Mouse (Mus musculus): ENCODE data around the gene Naaladl2. TPM values are rescaled to one million over a fixed set of nuclear protein-coding genes. Genes with fewer than 3 reads are reported as not detected.

Gene Naaladl2
- polyA plus RNA-seq, 1 experiment: 2.2 TPM

DNA sequence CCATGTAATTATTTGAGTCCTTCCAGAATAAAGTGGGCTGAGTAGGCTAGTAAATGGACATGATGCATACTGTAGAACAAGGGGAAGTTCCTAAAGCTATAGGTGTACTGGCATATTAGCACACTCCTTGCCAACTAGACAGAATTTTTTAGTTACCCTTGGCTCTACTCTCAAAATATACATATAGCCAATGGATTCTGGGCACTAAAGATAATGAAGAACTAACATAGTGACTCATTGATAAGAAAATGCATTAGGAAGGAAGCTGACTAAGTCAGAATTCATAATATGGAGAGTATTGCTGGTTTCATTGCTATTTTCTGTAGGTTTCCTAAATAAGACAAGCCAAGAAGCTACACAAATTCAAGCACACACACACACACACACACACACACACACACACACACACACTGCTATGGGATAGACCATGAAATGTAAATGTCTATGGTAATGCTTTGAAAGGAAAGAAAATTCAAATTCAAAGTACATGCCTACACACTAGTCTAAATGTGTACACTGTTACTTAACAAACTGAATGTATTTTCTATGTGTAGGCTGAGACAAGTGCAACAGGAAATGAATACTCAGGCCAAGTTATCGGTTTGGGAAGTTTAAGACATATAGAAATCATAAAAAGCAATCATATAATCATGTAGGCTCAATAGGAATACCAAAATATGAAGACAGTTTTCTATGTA is 356.5 kb downstream of the Naaladl2 start:
- no peak for DNase-seq
- H3K4me1 ChIP-seq (ENCODE audit: control insufficient read depth, insufficient read depth, low read length): no peaks in the 10 kb centered on the region
- 80% methylated on average over 1 of the region's 1 CpGs for WGBS

DNA sequence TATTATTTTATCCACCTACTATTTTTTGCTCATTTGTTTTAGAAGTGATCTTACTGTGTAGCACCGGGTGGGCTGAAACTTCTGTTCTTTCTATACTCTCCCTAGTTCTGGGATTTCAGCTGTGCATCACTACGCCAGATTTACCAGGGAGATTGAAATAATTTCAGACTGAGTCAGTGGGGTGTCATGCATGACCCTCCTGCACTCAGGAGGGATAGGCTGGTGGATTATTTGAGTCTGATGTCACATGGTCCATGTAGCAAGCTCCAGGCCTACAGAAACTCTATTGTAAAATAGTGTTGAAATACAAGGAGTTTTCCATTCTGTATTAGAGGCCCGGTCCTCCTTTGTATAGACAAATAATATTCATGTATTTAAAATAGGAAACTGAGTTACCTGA is 360.0 kb downstream of the Naaladl2 start:
- Histone ChIP-seq H3K27ac (ENCODE audit: insufficient read depth, low read length) (no peak overlapping the region), H3K4me1 (ENCODE audit: control insufficient read depth, insufficient read depth, low read length) (no peaks in the 10 kb centered on the region), H3K4me3 (replicated peaks; ENCODE audit: insufficient read depth, low read depth, low read length) (no peak overlapping the region), H3K27me3 (ENCODE audit: control insufficient read depth, insufficient read depth, low read length) (no peaks in the 10 kb centered on the region)
- WGBS: 91% methylated on average over 3 of the region's 3 CpGs
- DNase-seq: no peak
- no peak for TF ChIP-seq POLR2A (IDR thresholded peaks at IDR 0.05; ENCODE audit: borderline replicate concordance, insufficient read depth, low read length)
- TF ChIP-seq CTCF (IDR thresholded peaks at IDR 0.05; ENCODE audit: borderline replicate concordance, insufficient read depth, low read depth, low read length): no peak

More for the DNA sequence above, 356.5 kb downstream of the Naaladl2 start:
- no peak overlapping the region for H3K4me3 ChIP-seq (replicated peaks; ENCODE audit: insufficient read depth, low read depth, low read length)
- no peaks in the 10 kb centered on the region for H3K27me3 ChIP-seq (ENCODE audit: control insufficient read depth, insufficient read depth, low read length)
- H3K27ac ChIP-seq (ENCODE audit: insufficient read depth, low read length): no peak overlapping the region
- TF ChIP-seq CTCF (IDR thresholded peaks at IDR 0.05; ENCODE audit: borderline replicate concordance, insufficient read depth, low read depth, low read length) (no peak), POLR2A (IDR thresholded peaks at IDR 0.05; ENCODE audit: borderline replicate concordance, insufficient read depth, low read length) (no peak)

DNA sequence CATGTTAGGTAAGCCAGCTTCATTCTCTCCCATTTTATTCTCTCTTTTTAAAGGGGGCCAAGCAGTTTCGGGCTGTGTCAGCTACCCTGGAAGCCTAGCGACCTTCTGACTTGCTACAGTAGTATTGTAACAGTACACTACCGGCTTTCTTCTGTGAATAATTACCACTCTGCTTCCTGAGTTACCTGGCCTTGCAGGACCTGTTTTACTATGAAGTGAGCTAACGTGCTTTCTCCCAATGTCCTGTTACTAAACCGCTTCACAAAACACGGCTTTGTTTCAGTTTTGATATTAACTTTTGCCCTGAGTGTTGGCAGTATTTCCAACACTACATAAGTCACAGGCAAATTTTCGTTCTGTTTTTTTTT is 360.6 kb downstream of the Naaladl2 start:
- 89% methylated on average over 7 of the region's 7 CpGs for WGBS
- Histone ChIP-seq H3K27me3 (ENCODE audit: control insufficient read depth, insufficient read depth, low read length) (no peaks in the 10 kb centered on the region), H3K4me3 (replicated peaks; ENCODE audit: insufficient read depth, low read depth, low read length) (no peak overlapping the region), H3K27ac (ENCODE audit: insufficient read depth, low read length) (no peak overlapping the region), H3K4me1 (ENCODE audit: control insufficient read depth, insufficient read depth, low read length) (no peaks in the 10 kb centered on the region)
- DNase-seq: no peak
- TF ChIP-seq POLR2A (IDR thresholded peaks at IDR 0.05; ENCODE audit: borderline replicate concordance, insufficient read depth, low read length) (no peak), CTCF (IDR thresholded peaks at IDR 0.05; ENCODE audit: borderline replicate concordance, insufficient read depth, low read depth, low read length) (no peak)

DNA sequence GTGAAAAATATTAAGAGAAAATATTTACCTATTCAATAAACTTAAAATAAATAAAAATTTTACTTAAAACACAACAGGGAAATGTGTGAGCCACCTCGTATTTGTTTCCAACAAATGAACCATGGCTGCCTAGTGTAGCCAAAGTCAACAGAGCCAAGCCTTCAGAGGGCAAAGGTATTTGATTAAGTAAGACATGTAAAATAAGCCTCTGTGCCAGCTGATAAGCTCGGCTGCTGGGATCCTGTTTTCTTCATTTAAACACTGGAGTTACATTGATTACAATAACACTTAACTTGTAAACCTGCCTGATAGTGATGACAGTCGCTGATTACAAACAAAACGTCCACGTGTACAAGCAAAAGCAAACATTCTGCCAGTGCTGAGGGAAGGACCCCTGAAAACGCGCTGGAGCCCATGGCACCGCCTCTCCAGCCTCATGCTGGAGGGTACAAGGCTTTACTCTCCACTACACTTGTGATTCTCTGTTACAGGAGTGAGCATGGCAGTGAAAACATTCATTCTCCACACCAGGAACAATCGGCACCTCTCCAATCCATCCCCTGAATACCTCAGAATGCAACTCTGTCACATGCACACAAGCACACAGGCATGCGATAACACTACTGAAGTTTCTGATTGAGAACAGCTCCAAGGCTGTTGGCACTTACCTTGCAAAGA is 361.1 kb downstream of the Naaladl2 start:
- WGBS: 78% methylated on average over 10 of the region's 10 CpGs
- H3K4me1 ChIP-seq (ENCODE audit: control insufficient read depth, insufficient read depth, low read length): no peaks in the 10 kb centered on the region
- H3K27ac ChIP-seq (ENCODE audit: insufficient read depth, low read length): no peak overlapping the region
- no peak for DNase-seq
- no peaks in the 10 kb centered on the region for H3K27me3 ChIP-seq (ENCODE audit: control insufficient read depth, insufficient read depth, low read length)
- no peak overlapping the region for H3K4me3 ChIP-seq (replicated peaks; ENCODE audit: insufficient read depth, low read depth, low read length)
- TF ChIP-seq POLR2A (IDR thresholded peaks at IDR 0.05; ENCODE audit: borderline replicate concordance, insufficient read depth, low read length) (no peak), CTCF (IDR thresholded peaks at IDR 0.05; ENCODE audit: borderline replicate concordance, insufficient read depth, low read depth, low read length) (no peak)

DNA sequence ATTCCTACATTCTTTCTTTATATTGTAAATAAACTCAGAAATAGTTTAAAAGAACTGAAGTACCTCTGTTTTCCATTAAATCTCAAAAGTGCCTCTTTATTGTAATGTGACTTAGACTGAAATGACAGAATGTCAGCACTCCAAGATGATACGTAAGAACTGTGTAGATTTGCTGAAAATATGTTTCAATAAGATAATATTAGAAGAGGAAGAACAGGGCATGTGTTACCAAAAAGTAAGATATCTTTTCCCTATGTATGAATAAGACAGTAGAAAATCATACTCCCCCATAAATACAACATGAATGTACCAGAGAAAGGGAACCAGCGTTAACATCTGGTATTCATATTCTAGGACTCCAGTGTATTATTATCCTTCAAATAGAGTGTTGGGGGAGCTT is 362.4 kb downstream of the Naaladl2 start:
- no peak for DNase-seq
- TF ChIP-seq CTCF (IDR thresholded peaks at IDR 0.05; ENCODE audit: borderline replicate concordance, insufficient read depth, low read depth, low read length) (no peak), POLR2A (IDR thresholded peaks at IDR 0.05; ENCODE audit: borderline replicate concordance, insufficient read depth, low read length) (no peak)
- Histone ChIP-seq H3K27ac (ENCODE audit: insufficient read depth, low read length) (no peak overlapping the region), H3K4me3 (replicated peaks; ENCODE audit: insufficient read depth, low read depth, low read length) (no peak overlapping the region), H3K4me1 (ENCODE audit: control insufficient read depth, insufficient read depth, low read length) (no peaks in the 10 kb centered on the region), H3K27me3 (ENCODE audit: control insufficient read depth, insufficient read depth, low read length) (no peaks in the 10 kb centered on the region)
- 95% methylated on average over 2 of the region's 2 CpGs for WGBS

DNA sequence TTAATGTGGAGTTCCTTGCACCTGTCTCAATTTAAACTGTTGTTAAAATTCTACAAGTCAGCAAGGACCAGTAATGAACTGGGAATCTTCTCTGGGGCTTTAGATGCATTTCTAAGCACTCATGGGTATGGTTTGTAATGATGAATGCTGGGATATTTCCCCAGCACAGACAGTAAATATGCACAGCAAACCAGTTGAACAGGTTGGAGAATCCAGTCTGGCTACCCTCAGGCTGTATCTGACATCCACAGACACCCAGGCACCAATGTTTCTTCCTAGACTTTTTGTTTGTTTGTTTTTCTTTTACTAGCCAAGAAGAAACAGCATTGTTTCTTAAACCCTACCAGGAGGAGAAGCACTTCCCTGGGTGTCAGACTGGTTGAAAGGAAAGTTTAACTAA is 365.6 kb downstream of the Naaladl2 start:
- no peaks in the 10 kb centered on the region for H3K4me1 ChIP-seq (ENCODE audit: control insufficient read depth, insufficient read depth, low read length)
- no peak overlapping the region for H3K4me3 ChIP-seq (replicated peaks; ENCODE audit: insufficient read depth, low read depth, low read length)
- no peak for TF ChIP-seq POLR2A (IDR thresholded peaks at IDR 0.05; ENCODE audit: borderline replicate concordance, insufficient read depth, low read length)
- no peak for TF ChIP-seq CTCF (IDR thresholded peaks at IDR 0.05; ENCODE audit: borderline replicate concordance, insufficient read depth, low read depth, low read length)
- no peaks in the 10 kb centered on the region for H3K27me3 ChIP-seq (ENCODE audit: control insufficient read depth, insufficient read depth, low read length)
- DNase-seq: no peak
- no peak overlapping the region for H3K27ac ChIP-seq (ENCODE audit: insufficient read depth, low read length)

DNA sequence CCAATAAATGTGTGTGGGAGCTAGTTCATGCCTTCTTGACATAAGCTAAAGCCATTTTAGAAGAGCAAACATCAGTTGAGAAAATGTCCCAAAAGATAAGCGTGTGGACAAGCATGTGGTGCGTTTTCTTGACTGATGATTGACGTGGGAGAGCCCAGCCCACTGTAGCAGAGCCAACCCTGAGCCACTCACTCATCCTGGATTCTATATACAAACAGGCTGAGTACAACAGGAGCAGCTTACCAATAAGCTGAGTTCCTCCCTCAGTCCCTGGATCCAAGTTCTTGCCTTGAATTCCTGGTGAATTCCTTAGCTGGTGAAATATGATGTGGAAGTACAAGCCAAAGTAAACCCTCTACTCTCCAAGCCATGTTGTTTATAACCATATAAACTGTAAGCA is 395.0 kb downstream of the Naaladl2 start:
- WGBS: 75% methylated on average over 3 of the region's 3 CpGs
- TF ChIP-seq CTCF (IDR thresholded peaks at IDR 0.05; ENCODE audit: borderline replicate concordance, insufficient read depth, low read depth, low read length) (no peak), POLR2A (IDR thresholded peaks at IDR 0.05; ENCODE audit: borderline replicate concordance, insufficient read depth, low read length) (no peak)
- H3K4me1 ChIP-seq (ENCODE audit: control insufficient read depth, insufficient read depth, low read length): no peaks in the 10 kb centered on the region

More for the DNA sequence above, 395.0 kb downstream of the Naaladl2 start:
- DNase-seq: no peak
- H3K4me3 ChIP-seq (replicated peaks; ENCODE audit: insufficient read depth, low read depth, low read length): no peak overlapping the region
- no peaks in the 10 kb centered on the region for H3K27me3 ChIP-seq (ENCODE audit: control insufficient read depth, insufficient read depth, low read length)
- no peak overlapping the region for H3K27ac ChIP-seq (ENCODE audit: insufficient read depth, low read length)
